Mouse (Mus musculus): ENCODE measurements around the gene Ubb.

DNA sequence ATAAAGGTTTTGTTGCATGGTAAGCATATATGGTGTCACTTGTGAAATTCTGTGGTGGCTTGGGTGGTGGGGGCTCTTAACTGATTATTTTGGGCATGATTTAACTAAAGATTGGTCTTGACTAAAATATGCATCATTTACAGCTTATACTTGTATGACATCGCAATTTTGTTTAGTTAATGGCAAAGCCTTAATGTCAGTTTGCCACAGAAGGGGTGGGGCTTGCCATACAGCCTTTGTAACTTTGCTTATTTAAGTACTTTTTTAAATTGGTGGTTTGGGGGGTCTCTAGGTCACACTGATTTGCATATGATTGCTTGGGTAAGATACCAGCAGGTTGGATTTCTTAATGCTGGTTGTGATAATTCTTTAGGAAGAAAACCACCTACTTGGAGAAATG is 2.2 kb downstream of the Ubb start:
- TF ChIP-seq POLR2A (IDR thresholded peaks at IDR 0.05; ENCODE audit: insufficient read length, low read depth) (no peak), E2F4 (IDR thresholded peaks at IDR 0.05; ENCODE audit: insufficient read depth) (no peak), USF1 (IDR thresholded peaks at IDR 0.05; ENCODE audit: low read depth) (no peak), TCF12 (IDR thresholded peaks at IDR 0.05; ENCODE audit: insufficient read depth, poor library complexity, severe bottlenecking) (no peak), MAX (IDR thresholded peaks at IDR 0.05; ENCODE audit: low read depth) (no peak), MYOD1 (IDR thresholded peaks at IDR 0.05; ENCODE audit: control insufficient read depth in 1 of 3, insufficient read length in 2 of 3, low read depth in 2 of 3) (no peak), SRF (IDR thresholded peaks at IDR 0.05; ENCODE audit: control insufficient read depth, insufficient read length, low read depth) (no peak), REST (IDR thresholded peaks at IDR 0.05; ENCODE audit: insufficient read depth, insufficient read length) (no peak), POLR2AphosphoS2 (IDR thresholded peaks at IDR 0.05; ENCODE audit: insufficient read length, low read depth) (no peak), MYOG (IDR thresholded peaks at IDR 0.05; ENCODE audit: control insufficient read depth in 1 of 3, insufficient read depth in 1 of 3, insufficient read length in 2 of 3, low read depth in 2 of 3) (no peak)
